Mouse (Mus musculus): Measurements from ENCODE around the gene Med27. TPM values are rescaled to one million over a fixed set of nuclear protein-coding genes. Genes with fewer than 3 reads are reported as not detected.
A peak's percentile ranks its signal among the peaks of the same experiment; 100 is the strongest.

Gene Med27
- polyA plus RNA-seq, 1 experiment from 2014 or later: 57.1 TPM

DNA sequence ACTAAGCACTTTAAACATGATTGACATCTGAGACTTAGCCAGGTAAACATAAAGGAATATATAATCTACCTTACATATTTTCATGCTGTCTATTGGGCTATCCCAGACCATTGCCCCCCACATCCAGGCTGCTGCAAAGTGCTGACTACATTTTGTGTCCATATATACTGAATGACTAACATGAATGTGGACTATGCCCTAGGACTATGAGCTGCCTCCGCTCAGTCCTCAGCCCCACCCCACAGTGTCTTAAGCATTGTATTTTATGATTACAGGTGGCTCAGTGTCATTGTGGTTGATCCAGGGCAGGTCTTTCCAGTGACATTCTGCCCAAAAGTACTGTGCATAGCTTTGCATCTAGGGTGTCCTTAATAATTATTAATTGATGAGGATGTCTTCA is 8.2 kb upstream of the Med27 start:
- no peak overlapping the region for H3K27ac ChIP-seq (ENCODE audit: low read depth, low read length)
- H3K4me2 ChIP-seq (replicated peaks; ENCODE audit: low read depth, low read length): no peak overlapping the region
- ATAC-seq (ENCODE audit: low FRiP score, low TSS enrichment): no peak
- 78% methylated on average over 1 of the region's 1 CpGs for WGBS
- no peaks in the 10 kb centered on the region for H3K36me3 ChIP-seq (ENCODE audit: control insufficient read depth, insufficient read depth, low read length)
- H3K4me1 ChIP-seq (ENCODE audit: control insufficient read depth, insufficient read depth, low read length): no peaks in the 10 kb centered on the region
- no peak overlapping the region for H3K9ac ChIP-seq (ENCODE audit: low read depth, low read length)
- H3K4me3 ChIP-seq (ENCODE audit: low read length): no peak overlapping the region
- no peaks in the 10 kb centered on the region for H3K27me3 ChIP-seq (ENCODE audit: control insufficient read depth, insufficient read depth, low read length)
- H3K9me3 ChIP-seq (ENCODE audit: control insufficient read depth, low read length): no peaks in the 10 kb centered on the region

DNA sequence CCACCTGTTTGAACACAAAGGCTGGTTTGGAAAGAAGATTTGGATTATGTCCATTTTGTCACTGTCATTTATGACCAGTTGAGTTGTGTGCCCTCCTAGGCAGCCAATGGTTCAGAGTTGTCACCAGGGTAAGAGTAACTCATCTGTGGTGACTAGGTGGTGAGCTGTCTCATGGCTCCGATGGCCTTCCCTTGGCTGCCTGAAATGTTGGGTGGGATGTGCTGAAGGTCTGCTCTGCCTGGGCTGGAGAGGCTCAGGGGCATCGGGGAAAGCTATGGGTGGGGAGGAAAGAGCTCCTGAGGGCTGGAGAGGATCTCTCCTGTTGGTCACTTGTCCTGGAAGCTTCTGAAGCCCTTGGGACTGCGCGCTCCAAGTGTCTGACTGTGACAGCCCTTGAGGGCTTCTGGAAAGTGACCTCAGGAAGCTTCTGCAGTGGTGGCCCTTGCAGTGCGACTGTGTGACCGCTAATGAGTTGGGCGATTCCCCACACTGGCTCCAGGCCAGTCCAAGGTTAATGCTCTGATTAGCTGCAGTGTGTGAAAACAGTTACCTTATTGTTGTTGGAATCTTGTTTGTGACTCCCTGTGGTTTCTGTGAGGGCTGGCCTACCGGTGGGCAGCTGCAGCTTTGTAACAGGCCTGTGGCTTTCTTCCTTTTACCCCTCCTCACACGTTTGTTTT is 12.2 kb downstream of the Med27 start:
- no peak overlapping the region for H3K4me3 ChIP-seq (ENCODE audit: low read length)
- no peaks in the 10 kb centered on the region for H3K27me3 ChIP-seq (ENCODE audit: control insufficient read depth, insufficient read depth, low read length)
- no peak overlapping the region for H3K27ac ChIP-seq (ENCODE audit: low read depth, low read length)
- H3K9me3 ChIP-seq (ENCODE audit: control insufficient read depth, low read length): no peaks in the 10 kb centered on the region
- no peaks in the 10 kb centered on the region for H3K36me3 ChIP-seq (ENCODE audit: control insufficient read depth, insufficient read depth, low read length)
- no peak overlapping the region for H3K9ac ChIP-seq (ENCODE audit: low read depth, low read length)
- WGBS: 60% methylated on average over 9 of the region's 9 CpGs
- no peak overlapping the region for H3K4me2 ChIP-seq (replicated peaks; ENCODE audit: low read depth, low read length)
- no peak for ATAC-seq (ENCODE audit: low FRiP score, low TSS enrichment)
- no peaks in the 10 kb centered on the region for H3K4me1 ChIP-seq (ENCODE audit: control insufficient read depth, insufficient read depth, low read length)

DNA sequence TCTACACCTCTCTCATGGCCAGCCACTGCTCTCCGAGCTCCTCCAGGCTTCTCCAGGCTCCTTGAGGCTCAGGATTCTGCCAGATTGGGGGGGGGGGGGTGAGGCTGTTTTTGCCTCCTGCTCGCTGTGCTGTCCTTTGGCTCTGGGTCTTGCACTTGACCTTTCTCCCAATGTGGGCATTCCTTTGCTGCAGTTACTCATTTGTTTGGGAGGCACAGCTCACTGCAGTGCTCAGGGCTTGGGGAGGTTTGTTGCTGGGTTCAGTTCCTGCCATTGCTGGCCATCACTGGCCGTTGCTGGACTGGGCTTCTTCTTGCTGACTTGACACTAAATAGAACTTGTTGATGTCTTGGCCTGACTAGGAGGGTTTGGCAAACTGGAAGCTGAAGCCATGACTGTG is 14.3 kb downstream of the Med27 start:
- Histone ChIP-seq H3K27me3 (ENCODE audit: control insufficient read depth, insufficient read depth, low read length) (no peaks in the 10 kb centered on the region), H3K9ac (ENCODE audit: low read depth, low read length) (no peak overlapping the region), H3K4me3 (ENCODE audit: low read length) (no peak overlapping the region), H3K9me3 (ENCODE audit: control insufficient read depth, low read length) (no peaks in the 10 kb centered on the region), H3K4me2 (replicated peaks; ENCODE audit: low read depth, low read length) (no peak overlapping the region), H3K36me3 (ENCODE audit: control insufficient read depth, insufficient read depth, low read length) (no peaks in the 10 kb centered on the region), H3K27ac (ENCODE audit: low read depth, low read length) (no peak overlapping the region), H3K4me1 (ENCODE audit: control insufficient read depth, insufficient read depth, low read length) (no peaks in the 10 kb centered on the region)
- ATAC-seq (ENCODE audit: low FRiP score, low TSS enrichment): no peak
- WGBS: 66% methylated on average over 3 of the region's 3 CpGs

DNA sequence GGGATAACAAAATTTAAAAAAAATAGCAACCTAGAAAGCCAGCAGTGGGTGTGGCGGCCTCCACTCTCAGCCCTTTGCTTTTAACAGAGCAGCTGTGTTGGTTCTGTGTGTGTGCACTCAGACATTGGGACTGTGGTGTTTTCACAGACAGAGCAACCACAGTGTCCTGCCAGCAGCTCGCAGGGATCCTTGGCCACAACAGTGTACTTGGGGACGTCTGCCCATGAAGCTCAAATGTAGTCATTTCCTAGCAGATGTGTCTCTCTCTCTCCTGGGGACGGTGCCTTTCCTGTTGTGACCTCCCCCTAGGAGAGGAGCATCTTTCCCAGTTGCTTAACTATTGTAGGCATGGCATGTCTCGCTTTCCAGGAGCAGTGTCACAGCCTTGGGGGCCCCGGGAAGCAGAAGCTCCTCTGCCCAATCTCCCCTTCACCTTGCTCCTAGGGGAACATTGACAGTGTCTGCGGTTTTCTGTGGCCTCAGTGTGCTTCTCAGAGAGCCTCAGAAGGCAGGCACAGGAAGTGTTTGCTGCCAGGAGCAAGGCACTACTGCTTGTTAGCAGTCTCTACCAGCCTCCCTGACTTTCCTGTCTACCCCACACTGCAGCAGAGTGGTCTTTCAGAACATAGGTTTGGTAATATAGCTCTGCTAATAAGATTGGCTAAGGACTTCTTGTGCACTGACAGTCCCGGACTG is 18.5 kb downstream of the Med27 start:
- Histone ChIP-seq H3K4me2 (replicated peaks; ENCODE audit: low read depth, low read length) (no peak overlapping the region), H3K9ac (ENCODE audit: low read depth, low read length) (no peak overlapping the region), H3K36me3 (ENCODE audit: control insufficient read depth, insufficient read depth, low read length) (no peaks in the 10 kb centered on the region), H3K9me3 (ENCODE audit: control insufficient read depth, low read length) (no peaks in the 10 kb centered on the region), H3K4me1 (ENCODE audit: control insufficient read depth, insufficient read depth, low read length) (no peaks in the 10 kb centered on the region), H3K4me3 (ENCODE audit: low read length) (no peak overlapping the region), H3K27ac (ENCODE audit: low read depth, low read length) (no peak overlapping the region), H3K27me3 (ENCODE audit: control insufficient read depth, insufficient read depth, low read length) (no peaks in the 10 kb centered on the region)
- no peak for ATAC-seq (ENCODE audit: low FRiP score, low TSS enrichment)
- 82% methylated on average over 8 of the region's 8 CpGs for WGBS

DNA sequence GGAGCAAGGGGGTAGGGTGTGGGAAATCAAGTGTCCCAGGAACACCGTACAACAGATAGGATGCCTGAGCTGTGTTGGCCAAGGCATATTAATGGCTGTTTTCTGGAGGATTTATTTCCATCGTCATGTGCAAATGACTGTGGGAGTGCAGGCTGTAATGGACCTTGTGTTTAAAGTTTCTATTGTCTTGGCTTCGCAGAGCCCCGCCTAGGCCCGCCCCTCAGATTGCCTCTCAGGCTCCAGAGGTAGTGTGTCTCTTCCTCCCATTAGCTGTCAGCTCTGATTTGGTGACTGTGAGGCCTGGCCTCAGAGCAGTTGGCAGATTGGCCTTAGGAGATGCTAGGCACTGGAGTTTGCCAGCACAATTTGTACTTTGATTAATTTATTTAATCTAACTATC is 22.1 kb downstream of the Med27 start:
- no peaks in the 10 kb centered on the region for H3K36me3 ChIP-seq (ENCODE audit: control insufficient read depth, insufficient read depth, low read length)
- no peaks in the 10 kb centered on the region for H3K9me3 ChIP-seq (ENCODE audit: control insufficient read depth, low read length)
- WGBS: 22% methylated on average over 5 of the region's 5 CpGs
- H3K4me2 ChIP-seq (replicated peaks; ENCODE audit: low read depth, low read length): no peak overlapping the region
- H3K27ac ChIP-seq (ENCODE audit: low read depth, low read length): no peak overlapping the region
- no peak overlapping the region for H3K9ac ChIP-seq (ENCODE audit: low read depth, low read length)
- H3K4me1 ChIP-seq (ENCODE audit: control insufficient read depth, insufficient read depth, low read length): no peaks in the 10 kb centered on the region
- H3K4me3 ChIP-seq (ENCODE audit: low read length): no peak overlapping the region
- peak; percentile 66; the same call in 1 of the 2 replicates for ATAC-seq (ENCODE audit: low FRiP score, low TSS enrichment)
- H3K27me3 ChIP-seq (ENCODE audit: control insufficient read depth, insufficient read depth, low read length): no peaks in the 10 kb centered on the region

DNA sequence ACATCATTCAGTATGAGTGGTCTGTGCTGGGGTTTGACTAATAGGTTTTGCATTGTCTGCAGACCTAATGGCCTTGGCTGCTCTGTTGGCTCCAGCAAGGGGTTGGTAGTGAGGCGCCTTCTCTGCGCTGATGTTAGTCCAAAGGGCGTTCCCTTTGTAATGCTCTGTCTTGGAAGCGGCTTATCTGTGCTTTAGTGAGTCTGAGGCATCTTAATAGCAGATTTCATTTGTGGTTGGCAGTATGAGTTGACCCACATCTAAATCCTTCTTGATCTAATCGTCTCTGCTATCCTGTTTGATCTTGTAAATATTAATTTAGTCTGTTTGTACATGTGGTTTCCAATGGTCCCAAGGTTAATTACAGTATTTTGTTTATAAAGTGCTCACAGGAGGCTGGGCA is 25.6 kb downstream of the Med27 start:
- H3K36me3 ChIP-seq (ENCODE audit: control insufficient read depth, insufficient read depth, low read length): no peaks in the 10 kb centered on the region
- no peak overlapping the region for H3K4me3 ChIP-seq (ENCODE audit: low read length)
- H3K9ac ChIP-seq (ENCODE audit: low read depth, low read length): no peak overlapping the region
- WGBS: 92% methylated on average over 5 of the region's 5 CpGs
- no peaks in the 10 kb centered on the region for H3K4me1 ChIP-seq (ENCODE audit: control insufficient read depth, insufficient read depth, low read length)
- H3K27ac ChIP-seq (ENCODE audit: low read depth, low read length): no peak overlapping the region
- no peak for ATAC-seq (ENCODE audit: low FRiP score, low TSS enrichment)
- H3K4me2 ChIP-seq (replicated peaks; ENCODE audit: low read depth, low read length): no peak overlapping the region
- no peaks in the 10 kb centered on the region for H3K9me3 ChIP-seq (ENCODE audit: control insufficient read depth, low read length)
- H3K27me3 ChIP-seq (ENCODE audit: control insufficient read depth, insufficient read depth, low read length): no peaks in the 10 kb centered on the region

DNA sequence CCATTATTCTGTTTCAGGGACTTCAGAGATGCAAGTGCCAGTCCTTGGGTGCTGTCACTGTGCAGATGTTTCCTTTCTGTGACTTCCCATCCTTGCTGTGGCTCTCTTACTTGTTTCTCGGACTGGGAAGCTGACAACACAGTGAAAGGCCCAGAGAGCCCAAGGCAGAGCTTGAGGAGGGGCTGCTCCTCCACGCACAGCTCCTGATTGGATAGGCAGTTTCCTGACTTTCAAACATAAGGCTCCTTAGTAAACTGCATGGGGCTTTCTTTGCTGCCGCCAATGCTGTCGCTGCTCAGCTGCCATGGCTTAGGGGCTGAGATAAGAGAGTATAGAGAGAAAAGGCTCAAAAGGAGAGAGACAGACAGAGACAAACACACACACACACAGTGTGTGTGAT is 35.1 kb downstream of the Med27 start:
- Histone ChIP-seq H3K9me3 (ENCODE audit: control insufficient read depth, low read length) (no peaks in the 10 kb centered on the region), H3K4me3 (ENCODE audit: low read length) (no peak overlapping the region), H3K27me3 (ENCODE audit: control insufficient read depth, insufficient read depth, low read length) (no peaks in the 10 kb centered on the region), H3K27ac (ENCODE audit: low read depth, low read length) (no peak overlapping the region), H3K36me3 (ENCODE audit: control insufficient read depth, insufficient read depth, low read length) (no peaks in the 10 kb centered on the region), H3K4me2 (replicated peaks; ENCODE audit: low read depth, low read length) (no peak overlapping the region), H3K4me1 (ENCODE audit: control insufficient read depth, insufficient read depth, low read length) (no peaks in the 10 kb centered on the region), H3K9ac (ENCODE audit: low read depth, low read length) (no peak overlapping the region)
- 34% methylated on average over 4 of the region's 4 CpGs for WGBS
- no peak for ATAC-seq (ENCODE audit: low FRiP score, low TSS enrichment)

DNA sequence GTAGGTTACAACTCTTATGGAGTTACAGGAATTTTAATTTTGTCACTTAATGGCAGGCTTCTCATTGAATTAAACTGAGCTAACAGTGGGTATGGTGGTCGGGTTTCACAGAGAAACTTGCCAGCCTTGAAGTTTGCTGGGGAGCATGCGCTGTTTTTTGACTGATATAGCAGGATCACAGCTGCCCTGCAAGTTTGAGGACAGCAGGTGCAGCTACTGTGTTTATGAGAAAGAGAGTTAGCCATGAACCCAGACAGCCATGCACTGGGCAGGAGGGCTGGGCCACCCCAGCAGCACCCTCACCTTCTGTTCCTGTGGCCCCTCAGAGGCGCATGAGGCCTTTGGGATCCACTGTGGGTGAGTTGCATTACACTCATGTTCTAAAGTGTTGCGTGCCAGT is 36.0 kb downstream of the Med27 start:
- Histone ChIP-seq H3K27ac (ENCODE audit: low read depth, low read length) (no peak overlapping the region), H3K9me3 (ENCODE audit: control insufficient read depth, low read length) (no peaks in the 10 kb centered on the region), H3K4me3 (ENCODE audit: low read length) (no peak overlapping the region), H3K36me3 (ENCODE audit: control insufficient read depth, insufficient read depth, low read length) (no peaks in the 10 kb centered on the region), H3K9ac (ENCODE audit: low read depth, low read length) (no peak overlapping the region), H3K27me3 (ENCODE audit: control insufficient read depth, insufficient read depth, low read length) (no peaks in the 10 kb centered on the region), H3K4me2 (replicated peaks; ENCODE audit: low read depth, low read length) (no peak overlapping the region), H3K4me1 (ENCODE audit: control insufficient read depth, insufficient read depth, low read length) (no peaks in the 10 kb centered on the region)
- 88% methylated on average over 4 of the region's 4 CpGs for WGBS
- ATAC-seq (ENCODE audit: low FRiP score, low TSS enrichment): no peak

DNA sequence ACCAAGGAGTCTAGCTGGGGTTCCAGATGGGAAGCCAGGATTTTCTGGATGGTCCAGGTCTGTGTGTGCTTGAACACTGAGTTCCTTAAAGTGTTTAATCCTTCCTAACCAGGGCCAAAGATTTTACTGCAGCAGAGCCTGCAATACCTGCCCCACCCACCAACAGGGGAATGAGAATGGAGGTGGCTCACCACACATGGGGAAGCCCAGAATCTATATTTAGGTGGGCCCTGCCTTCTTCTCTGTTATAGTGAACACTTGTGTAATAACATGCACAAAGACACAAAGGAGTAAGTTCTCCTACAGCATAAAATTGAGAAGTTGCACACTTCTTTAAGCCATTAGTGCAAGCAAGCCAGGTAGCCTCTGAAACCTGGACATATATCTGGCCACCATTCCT is 36.5 kb downstream of the Med27 start:
- H3K27ac ChIP-seq (ENCODE audit: low read depth, low read length): no peak overlapping the region
- H3K4me2 ChIP-seq (replicated peaks; ENCODE audit: low read depth, low read length): no peak overlapping the region
- no peak for ATAC-seq (ENCODE audit: low FRiP score, low TSS enrichment)
- H3K4me3 ChIP-seq (ENCODE audit: low read length): no peak overlapping the region
- H3K4me1 ChIP-seq (ENCODE audit: control insufficient read depth, insufficient read depth, low read length): no peaks in the 10 kb centered on the region
- H3K36me3 ChIP-seq (ENCODE audit: control insufficient read depth, insufficient read depth, low read length): no peaks in the 10 kb centered on the region
- H3K9me3 ChIP-seq (ENCODE audit: control insufficient read depth, low read length): no peaks in the 10 kb centered on the region
- H3K9ac ChIP-seq (ENCODE audit: low read depth, low read length): no peak overlapping the region
- H3K27me3 ChIP-seq (ENCODE audit: control insufficient read depth, insufficient read depth, low read length): no peaks in the 10 kb centered on the region
